Mouse (Mus musculus) left cerebral cortex, adult 11 months (tissue): ENCODE data around the gene Slc25a16.

Experiments used
- DNase-seq: peaks from one replicate; pipeline ENCODE4 v3.0.0; 2022; ENCODE audit warnings: low spot score

Gene Slc25a16

DNA sequence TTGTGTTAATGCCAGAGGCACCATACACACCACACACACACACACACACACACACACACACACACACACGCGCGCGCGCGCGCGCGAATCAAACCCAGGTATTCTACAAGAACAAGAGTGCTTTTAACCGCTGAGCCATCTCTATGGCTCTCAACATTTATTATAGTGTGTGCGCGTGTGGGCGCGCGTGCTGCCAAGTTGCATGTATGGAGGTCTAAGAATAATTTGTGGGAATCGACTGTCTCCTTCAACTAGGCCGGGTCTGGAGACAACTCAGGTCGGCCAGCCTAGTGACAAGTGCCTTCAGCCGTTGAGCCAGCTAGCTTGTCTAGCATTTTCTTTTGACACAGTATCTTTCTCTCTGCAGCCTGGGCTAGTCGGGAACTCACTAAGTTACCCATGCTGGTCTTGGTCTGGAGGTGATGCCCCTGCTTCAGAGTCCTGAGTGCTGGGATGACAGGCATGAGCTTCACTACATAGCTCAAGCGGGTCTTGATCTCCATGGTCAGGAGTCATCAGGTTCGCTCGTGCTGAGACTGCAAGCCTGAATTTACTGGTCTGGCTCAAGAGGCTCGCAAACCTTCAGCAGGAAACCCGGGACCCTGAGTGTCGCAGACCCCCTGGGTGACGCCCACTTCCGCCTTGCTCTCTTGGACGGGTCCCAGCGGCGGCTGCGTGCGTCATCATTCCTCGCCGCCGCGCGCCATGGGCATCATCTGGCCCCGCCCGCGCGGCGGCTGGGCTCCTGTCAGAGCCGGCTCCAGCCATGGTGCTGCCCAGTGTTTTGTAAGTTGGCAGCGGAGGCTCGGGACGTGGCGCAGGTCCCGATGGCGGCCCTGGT, at the start of gene Slc25a16:
TSS of gene Slc25a16 (plus strand) at position 709 of the 841 bp plus-strand sequence.
- peak; percentile 89 for DNase-seq

GRCm38 (mm10) chr10:62874828-62875227, 45.6 kb upstream of the Slc25a16 start:
- no peak for DNase-seq

DNA sequence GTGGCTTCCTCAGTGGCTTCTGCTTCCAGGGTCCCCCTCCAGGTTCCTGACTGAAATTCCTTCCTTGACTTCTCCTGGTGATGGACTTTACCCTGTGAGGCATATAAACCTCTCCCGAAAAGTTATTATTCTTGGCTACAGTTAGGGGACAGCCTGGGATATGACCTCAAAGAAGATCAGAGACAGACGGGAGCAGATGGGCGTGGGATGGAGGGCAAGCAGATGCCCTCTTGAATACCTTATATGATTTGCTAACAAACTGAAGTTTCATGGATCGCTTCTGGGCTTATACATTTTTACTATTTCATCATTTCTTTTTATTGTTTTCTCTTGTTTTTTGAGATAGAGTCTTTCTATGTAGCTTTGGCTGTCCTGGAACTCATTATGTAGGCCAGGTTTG, 44.9 kb upstream of the Slc25a16 start:
- DNase-seq = no peak

GRCm38 (mm10) chr10:62878056-62878455, 42.4 kb upstream of the Slc25a16 start:
- no peak for DNase-seq

GRCm38 (mm10) chr10:62881211-62881610, 39.2 kb upstream of the Slc25a16 start:
- no peak for DNase-seq

- DNase-seq = no peak
Observed at GRCm38 (mm10) chr10:62883933-62884372, 36.5 kb upstream of the Slc25a16 start.

GRCm38 (mm10) chr10:62884517-62884916, 35.9 kb upstream of the Slc25a16 start:
- no peak for DNase-seq

GRCm38 (mm10) chr10:62885460-62885859, 35.0 kb upstream of the Slc25a16 start:
- no peak for DNase-seq

- DNase-seq = no peak
Observed at GRCm38 (mm10) chr10:62885969-62886798, 34.2 kb upstream of the Slc25a16 start.

- DNase-seq = no peak
Observed at GRCm38 (mm10) chr10:62886799-62887591, 33.4 kb upstream of the Slc25a16 start.

- no peak for DNase-seq
Observed at GRCm38 (mm10) chr10:62891025-62891424, 29.4 kb upstream of the Slc25a16 start.

DNA sequence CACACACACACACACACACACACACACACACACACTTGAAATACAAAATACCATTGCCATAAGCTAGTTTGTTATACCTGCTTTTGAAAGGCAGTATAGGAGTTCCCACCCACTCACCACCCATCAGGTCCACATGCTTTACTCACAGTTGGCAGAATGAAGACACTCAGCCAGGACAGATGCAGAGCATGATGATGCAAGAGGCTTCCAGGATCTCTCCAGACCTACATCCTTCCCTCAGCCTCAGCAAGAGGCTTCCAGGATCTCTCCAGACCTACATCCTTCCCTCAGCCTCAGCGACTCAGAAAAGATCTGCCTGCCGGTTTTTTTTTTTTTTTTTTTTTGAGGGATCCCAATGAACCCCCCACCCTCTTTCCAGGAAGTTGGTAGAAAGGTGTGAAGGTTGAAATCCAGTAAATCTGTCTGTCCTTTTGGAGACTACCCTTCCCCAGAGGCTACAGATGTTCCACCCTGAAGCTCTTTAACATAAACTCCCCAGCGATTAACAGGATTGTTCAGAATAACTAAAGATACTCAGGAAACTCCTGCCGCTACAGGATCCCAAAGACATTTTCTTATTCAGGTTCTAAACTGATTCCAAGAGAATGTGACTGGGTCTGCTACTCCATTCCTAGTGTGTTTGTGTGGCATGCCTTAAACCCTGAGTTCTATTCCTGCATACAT, 27.7 kb upstream of the Slc25a16 start:
- no peak for DNase-seq

GRCm38 (mm10) chr10:62893356-62893884, 27.0 kb upstream of the Slc25a16 start:
- DNase-seq = no peak

- no peak for DNase-seq
Observed at GRCm38 (mm10) chr10:62894447-62894846, 26.0 kb upstream of the Slc25a16 start.

DNA sequence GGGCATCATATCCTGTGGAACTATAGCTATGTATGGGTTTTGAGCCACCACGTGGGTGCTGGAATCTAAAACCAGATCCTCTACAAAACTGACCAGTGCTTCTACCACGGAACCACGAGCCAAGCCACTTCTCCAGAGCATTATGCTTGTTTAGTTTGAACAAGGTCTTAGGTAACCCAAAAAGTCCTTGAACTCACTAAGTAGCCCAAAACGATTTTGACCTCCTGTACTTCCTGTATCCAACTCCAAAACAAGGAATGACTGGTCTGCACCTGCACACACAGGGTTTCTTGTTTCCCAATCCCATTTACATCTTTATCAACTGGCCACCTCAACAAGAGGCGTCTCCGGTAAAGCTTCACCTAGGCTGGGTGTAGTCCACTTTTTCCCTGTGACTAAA, 25.0 kb upstream of the Slc25a16 start:
- DNase-seq = no peak

DNA sequence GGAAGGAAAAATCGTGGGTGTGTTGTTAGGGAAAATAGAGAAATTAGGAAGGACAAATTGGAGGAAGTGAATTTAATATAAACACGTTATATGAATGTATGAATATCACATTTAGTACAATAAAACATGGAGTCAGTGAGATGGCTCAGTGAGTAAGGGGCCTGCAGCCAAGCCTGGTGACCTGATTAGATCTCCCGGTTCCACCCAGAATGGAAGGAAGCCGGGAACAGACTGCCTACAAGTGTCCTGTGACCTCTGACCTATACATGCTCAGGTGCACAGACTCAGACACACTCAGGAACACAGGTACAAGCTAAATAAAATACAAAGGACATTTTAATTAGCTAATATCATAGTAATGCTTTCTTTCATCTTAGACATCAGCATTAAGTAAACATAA, 24.4 kb upstream of the Slc25a16 start:
- no peak for DNase-seq

DNA sequence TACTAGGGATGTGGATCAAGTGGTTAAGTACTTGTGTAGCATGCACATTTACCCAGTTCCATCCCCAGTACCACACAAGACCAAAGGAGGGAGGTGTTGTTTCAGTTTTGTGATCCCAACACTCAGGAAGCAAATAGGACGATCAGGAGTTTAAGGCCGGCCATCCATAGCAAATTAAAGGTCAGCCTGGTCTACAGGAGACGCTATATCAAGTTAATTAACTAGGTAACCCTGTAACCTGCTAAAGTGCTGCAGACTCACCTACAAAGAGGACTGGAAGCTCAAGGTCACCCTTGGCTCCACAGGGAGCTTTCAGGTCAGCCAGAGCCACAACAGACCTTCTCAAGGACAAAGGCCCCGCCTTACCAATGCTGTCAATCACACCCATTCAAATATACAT, 23.7 kb upstream of the Slc25a16 start:
- DNase-seq = no peak

DNA sequence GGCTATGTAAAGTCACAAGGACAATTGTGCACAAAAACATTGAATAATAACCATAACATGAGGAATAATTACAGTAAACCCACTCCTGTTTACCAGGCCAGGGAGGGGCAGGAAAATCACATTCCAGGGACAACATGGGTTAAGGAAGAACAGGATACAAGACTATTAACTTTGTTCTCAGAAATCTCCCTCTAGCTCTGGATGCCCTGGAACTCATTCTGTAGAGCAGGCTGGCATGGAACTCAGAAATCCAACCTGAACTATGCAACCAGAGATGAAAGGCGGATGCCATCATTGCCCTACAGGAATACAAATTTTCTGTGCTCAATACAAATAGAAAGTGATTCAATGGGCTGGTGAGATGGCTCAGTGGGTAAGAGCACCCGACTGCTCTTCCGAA, 23.0 kb upstream of the Slc25a16 start:
- no peak for DNase-seq

GRCm38 (mm10) chr10:62898061-62898460, 22.4 kb upstream of the Slc25a16 start:
- DNase-seq = no peak

DNA sequence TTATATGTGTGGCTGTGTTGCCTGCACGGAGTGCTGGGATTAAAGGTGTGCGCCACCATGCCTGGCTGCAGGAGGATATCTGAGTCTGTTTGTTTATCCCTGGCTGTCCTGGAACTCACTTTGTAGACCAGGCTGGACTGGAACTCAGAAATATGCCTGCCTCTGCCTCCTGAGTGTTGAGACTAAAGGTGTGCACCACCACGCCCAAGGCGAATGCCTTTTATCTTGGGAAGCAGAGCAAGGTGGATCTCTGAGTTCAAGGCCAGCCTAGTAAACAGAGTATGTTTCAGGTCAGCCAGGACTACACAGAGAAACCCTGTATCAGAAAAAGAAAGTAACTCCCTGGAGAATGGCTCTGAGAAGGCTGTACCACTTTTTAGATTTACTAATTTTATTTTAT, 20.3 kb upstream of the Slc25a16 start:
- no peak for DNase-seq

GRCm38 (mm10) chr10:62901826-62902225, 18.6 kb upstream of the Slc25a16 start:
- DNase-seq = no peak
